ENCODE assay signal across 9 mouse cellular contexts in genomic region chr4:130790180-130790579, GRCm38 (mm10). TPM values are rescaled to one million over a fixed set of nuclear protein-coding genes. Genes with fewer than 3 reads are reported as not detected.
A peak's percentile ranks its signal among the peaks of the same experiment; 100 is the strongest.
DNase-seq lines count a peak whose midpoint lies in the region; ATAC-seq lines count a peak whose summit lies in the region.
"Had no signal": no experiment of that assay in that cellular context is flagged by ENCODE, and none has a peak within 500 bp of the region (broad histone marks: within the 10 kb centered on the region; RNA-seq: fewer than 3 reads in every experiment).

No protein-coding gene starts in this region.

- WGBS in heart, embryonic 12.5 days: 5% methylated on average over 6 of the region's 6 CpGs
- 15% methylated on average over 6 of the region's 6 CpGs for WGBS in limb, embryonic 13.5 days

- H3K9ac ChIP-seq in heart, embryonic 12.5 days: no peak overlapping the region
- H3K9ac ChIP-seq in limb, embryonic 13.5 days: no peak overlapping the region
- H3K9ac ChIP-seq: stomach, embryonic 15.5 days had no signal

- H3K9me3 ChIP-seq in heart, embryonic 12.5 days (replicated peaks): no peaks in the 10 kb centered on the region
- H3K9me3 ChIP-seq in limb, embryonic 13.5 days: no peaks in the 10 kb centered on the region
- H3K9me3 ChIP-seq: stomach, embryonic 15.5 days had no signal

- H3K27ac ChIP-seq in heart, embryonic 12.5 days (ENCODE audit: poor library complexity, severe bottlenecking): no peak overlapping the region
- no peak overlapping the region for H3K27ac ChIP-seq in limb, embryonic 13.5 days
- H3K27ac ChIP-seq: stomach, embryonic 15.5 days had no signal

- DNase-seq in heart, adult 11 months: peak; percentile 97
- peak; percentile 79 for DNase-seq in cerebellum, adult 9-11 months
- DNase-seq in gastrocnemius, adult 18-20 months (ENCODE audit: low spot score): peak; percentile 81
- peak; percentile 87 for DNase-seq in kidney, adult 18-20 months
- peak; percentile 50 to 77 for DNase-seq in monocyte, adult 2 months (ENCODE audit: low read depth in 1 of 2, low spot score in 2 of 2)
- peak; percentile 49 to 62 for DNase-seq in spleen, postnatal 14 days (ENCODE audit: low spot score in 2 of 2)

- no peak overlapping the region for H3K4me3 ChIP-seq in heart, embryonic 12.5 days
- no peak overlapping the region for H3K4me3 ChIP-seq in limb, embryonic 13.5 days
- H3K4me3 ChIP-seq: stomach, embryonic 15.5 days had no signal

- peaks cover 25% of the 10 kb centered on the region for H3K4me1 ChIP-seq in heart, embryonic 12.5 days (replicated peaks)
- peaks cover 27% of the 10 kb centered on the region for H3K4me1 ChIP-seq in limb, embryonic 13.5 days

- no peaks in the 10 kb centered on the region for H3K36me3 ChIP-seq in heart, embryonic 12.5 days
- no peaks in the 10 kb centered on the region for H3K36me3 ChIP-seq in limb, embryonic 13.5 days
- H3K36me3 ChIP-seq: stomach, embryonic 15.5 days had no signal

- no peak for ATAC-seq in heart, embryonic 12.5 days (ENCODE audit: insufficient number of reproducible peaks, low FRiP score)
- peak; percentile 25; the same call in 1 of the 2 replicates for ATAC-seq in limb, embryonic 13.5 days (ENCODE audit: low FRiP score, low read depth)

- H3K27me3 ChIP-seq in heart, embryonic 12.5 days (replicated peaks): 0 out of 2 replicates have a peak, but pooled peaks cover 5% of the 10 kb centered on the region
- no peaks in the 10 kb centered on the region for H3K27me3 ChIP-seq in limb, embryonic 13.5 days

- H3K4me2 ChIP-seq in heart, embryonic 12.5 days: no peak overlapping the region
- no peak overlapping the region for H3K4me2 ChIP-seq in limb, embryonic 13.5 days (replicated peaks)
- H3K4me2 ChIP-seq: stomach, embryonic 15.5 days had no signal

RNA-seq across cellular contexts. Expression of gene Sdc3, which starts 2.2 kb away (rescaled TPM):
- 35.9 and 38.7 TPM in 2 replicates for polyA plus RNA-seq in heart, embryonic 12.5 days (2016; fragmentation: Nextera tagmentation; extraction: Ambion mirVana)
- 10 to 100 TPM; 10.3 to 10.4 TPM for total RNA-seq in gastrocnemius, adult 18-20 months (2021)
- polyA plus RNA-seq in limb, embryonic 13.5 days (2015; fragmentation: Nextera tagmentation; extraction: Ambion mirVana): 38.6 and 42.6 TPM in 2 replicates
